Mouse (Mus musculus): ENCODE results near the gene Arpp19.

Arpp19 gene

GRCm38 (mm10) chr9:75037451-75038356, at the start of gene Arpp19:
Gene Arpp19, plus strand, starts transcription at chr9:75037614.
- peak; percentile 55 to 86 for DNase-seq (ENCODE audit: low spot score in 2 of 2)

GRCm38 (mm10) chr9:74988893-74989460, 48.4 kb upstream of the Arpp19 start:
- DNase-seq (ENCODE audit: low spot score in 2 of 2) = no peak

DNA sequence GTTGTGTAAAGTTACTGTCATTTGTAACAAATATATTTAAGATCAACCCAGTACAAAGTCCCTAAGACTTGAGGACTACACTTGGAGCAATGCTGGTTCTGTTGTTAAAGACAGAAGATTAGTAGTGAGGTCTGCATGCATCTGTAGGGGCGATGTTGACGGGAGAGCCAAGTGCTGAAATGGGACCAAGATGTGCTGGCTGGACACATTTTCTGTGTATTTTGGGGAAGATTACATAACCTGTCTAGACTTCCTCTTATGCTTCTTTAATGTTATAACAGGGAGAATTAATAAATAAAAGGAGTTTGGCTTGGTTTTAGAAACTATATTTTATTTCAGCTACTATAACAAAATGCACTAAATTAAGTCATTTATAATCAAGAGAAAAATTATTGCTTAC, 47.4 kb upstream of the Arpp19 start:
- DNase-seq (ENCODE audit: low spot score in 2 of 2) = no peak

DNA sequence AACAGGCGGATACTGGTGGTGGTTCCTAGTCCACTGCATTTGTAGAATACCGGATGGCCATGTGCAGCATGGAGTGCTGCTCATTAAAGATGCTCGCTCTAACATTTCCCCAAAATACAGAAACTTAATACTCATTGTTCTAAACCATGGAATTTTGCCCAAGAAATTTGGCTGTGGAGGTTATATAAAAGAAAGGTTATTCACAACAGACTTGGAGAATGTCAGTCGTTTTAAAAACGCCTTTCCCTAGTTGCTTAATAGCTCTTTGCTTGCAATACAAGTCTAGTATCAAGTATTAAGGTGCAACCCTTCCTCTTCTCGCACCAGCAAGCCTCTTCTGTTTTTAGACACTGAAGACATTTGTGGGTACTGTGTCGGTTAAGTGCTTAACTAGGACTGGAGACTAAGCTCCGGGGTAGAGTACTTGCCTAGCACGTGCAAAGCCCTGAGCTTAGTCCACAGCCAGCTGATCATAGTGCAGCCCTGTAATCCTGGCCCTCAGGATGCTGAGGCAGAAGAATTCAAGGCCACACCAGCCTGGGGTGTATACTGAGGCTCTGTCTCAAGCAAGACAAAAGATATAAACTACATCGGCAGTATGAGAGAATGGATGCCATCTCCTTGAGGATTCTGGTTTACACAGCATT, 42.7 kb upstream of the Arpp19 start:
- DNase-seq (ENCODE audit: low spot score in 2 of 2) = no peak

DNA sequence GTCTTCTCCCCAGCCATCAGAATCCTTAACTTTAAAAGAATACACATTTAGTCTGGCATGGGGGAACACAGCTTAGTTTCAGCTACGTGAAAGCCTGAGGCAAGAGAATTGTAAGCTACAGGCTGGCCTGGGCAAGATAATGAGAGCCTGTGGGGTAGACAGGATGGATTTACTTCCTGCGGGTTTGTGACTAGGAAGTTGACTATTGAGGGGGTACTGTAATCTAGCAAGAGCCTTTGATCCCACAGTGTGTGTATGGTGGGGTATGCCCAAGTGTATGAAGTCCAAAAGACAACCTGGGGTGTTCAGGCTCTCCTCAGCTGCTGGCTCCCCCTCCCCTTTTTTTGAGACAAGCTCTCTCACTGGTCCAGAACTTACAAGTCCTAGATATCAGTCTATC, 41.1 kb upstream of the Arpp19 start:
- DNase-seq (ENCODE audit: low spot score in 2 of 2) = no peak

DNA sequence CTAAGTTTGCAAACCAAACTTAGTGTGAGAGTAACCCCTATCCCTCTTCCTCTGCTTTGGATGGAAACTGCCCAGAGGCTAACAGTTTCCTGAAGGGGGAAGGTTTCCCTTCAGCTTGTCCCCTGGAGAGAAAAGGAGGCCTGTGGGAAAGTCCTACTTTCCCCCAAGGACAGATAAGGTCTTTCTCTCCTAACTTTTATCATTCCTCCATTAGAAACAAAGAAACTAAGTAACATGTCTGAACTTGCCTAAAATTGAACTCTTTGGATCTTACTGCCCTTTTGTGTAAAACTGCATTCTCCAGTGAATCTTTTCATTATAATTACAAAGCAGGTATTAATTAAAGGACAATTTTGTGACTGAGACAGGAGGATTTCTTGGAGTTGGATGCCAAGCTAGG, 39.4 kb upstream of the Arpp19 start:
- DNase-seq (ENCODE audit: low spot score in 2 of 2) = no peak

- no peak for DNase-seq (ENCODE audit: low spot score in 2 of 2)
These were observed 36.4 kb upstream of the Arpp19 start for GRCm38 (mm10) chr9:75001006-75001405.

DNA sequence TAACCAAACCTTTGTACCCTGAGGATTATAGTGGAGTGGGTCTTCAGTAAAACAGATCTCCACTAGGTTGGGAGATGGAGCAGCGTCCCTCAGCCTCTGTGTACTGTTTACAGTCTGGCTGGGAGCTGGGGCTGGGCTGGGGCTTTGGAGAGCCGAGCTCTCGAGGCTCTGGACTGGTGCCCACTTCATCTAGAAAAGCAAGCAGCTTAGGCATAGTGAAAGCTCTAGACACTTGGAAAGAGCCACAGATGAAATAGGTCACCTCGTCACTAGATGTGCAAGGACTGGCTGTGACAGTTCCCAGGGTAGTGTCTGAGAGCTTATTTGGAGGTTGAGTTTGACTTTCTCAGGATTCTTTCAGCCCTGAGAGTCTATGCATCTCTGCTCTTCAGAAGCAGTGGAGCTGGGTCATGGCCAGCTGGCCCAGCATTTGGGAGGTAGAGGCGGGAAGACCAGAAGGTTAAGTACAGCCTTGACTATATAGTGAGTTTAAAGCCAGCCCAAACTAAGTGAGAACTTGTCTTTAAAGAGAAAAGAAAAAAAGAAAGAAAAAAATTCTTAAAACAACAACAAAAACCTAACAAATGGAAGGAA, 35.7 kb upstream of the Arpp19 start:
- no peak for DNase-seq (ENCODE audit: low spot score in 2 of 2)

- no peak for DNase-seq (ENCODE audit: low spot score in 2 of 2)
These were observed 35.2 kb upstream of the Arpp19 start for GRCm38 (mm10) chr9:75002262-75002661.

- no peak for DNase-seq (ENCODE audit: low spot score in 2 of 2)
These were observed 33.2 kb upstream of the Arpp19 start for GRCm38 (mm10) chr9:75004203-75004602.

DNA sequence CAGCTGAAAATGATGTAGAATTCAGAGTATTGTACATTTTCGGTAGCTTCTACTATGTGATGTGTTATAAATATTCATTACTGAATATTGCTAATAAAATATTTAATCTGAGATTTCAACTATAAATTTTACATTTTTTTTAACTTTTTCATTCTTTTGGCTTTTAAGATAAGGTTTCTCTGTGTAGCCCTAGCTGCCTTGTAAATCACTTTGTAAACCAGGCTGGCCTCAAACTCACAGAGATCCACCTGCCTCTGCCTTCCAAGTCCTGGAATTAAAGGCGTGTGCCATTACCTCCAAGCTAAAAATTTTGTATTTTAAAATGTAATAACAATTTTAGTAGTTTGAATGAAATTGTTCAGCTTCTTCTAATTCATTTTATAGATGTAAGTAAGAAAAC, 20.8 kb upstream of the Arpp19 start:
- no peak for DNase-seq (ENCODE audit: low spot score in 2 of 2)

- no peak for DNase-seq (ENCODE audit: low spot score in 2 of 2)
These were observed 18.2 kb upstream of the Arpp19 start for GRCm38 (mm10) chr9:75019181-75019580.

DNA sequence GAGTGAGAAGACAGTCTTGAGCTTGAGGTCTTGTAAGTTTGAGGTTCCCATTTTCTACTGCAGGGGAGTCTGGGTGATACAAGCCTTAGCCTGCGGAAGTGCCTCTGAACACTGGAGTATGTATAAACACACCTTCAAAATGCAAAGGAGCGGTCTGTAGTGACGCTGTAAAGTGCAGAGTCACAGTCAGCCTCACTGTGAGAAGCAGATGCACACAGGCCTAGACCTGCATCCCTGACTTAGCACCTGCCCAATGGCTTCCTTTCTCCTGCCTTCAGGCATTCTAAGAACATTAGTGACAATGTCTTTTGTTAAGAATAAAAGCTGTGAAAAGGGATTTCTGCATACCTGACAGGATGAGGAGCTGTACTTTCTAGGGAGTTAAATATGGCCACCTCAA, 17.8 kb upstream of the Arpp19 start:
- DNase-seq (ENCODE audit: low spot score in 2 of 2) = no peak

DNA sequence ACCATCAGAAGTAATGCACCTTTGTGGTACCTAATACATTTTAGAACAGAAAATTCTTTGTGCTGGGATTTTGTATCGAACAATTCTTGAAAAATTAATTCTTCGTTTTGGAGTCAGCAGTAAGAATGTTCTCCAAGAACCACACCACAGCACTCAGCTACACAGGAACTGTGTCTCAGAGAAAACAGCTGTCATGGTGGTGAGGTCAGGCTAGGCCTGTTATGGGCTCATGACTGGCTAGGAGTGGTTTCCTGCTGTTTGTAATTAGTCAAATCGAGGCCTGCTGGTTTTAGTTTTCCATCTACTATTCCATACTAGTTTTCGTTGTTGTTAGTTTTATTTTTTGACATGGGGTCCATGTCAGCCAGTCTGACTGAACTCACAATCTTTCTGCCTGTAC, 16.9 kb upstream of the Arpp19 start:
- DNase-seq (ENCODE audit: low spot score in 2 of 2) = no peak

- no peak for DNase-seq (ENCODE audit: low spot score in 2 of 2)
These were observed 14.9 kb upstream of the Arpp19 start for GRCm38 (mm10) chr9:75022546-75022945.

DNA sequence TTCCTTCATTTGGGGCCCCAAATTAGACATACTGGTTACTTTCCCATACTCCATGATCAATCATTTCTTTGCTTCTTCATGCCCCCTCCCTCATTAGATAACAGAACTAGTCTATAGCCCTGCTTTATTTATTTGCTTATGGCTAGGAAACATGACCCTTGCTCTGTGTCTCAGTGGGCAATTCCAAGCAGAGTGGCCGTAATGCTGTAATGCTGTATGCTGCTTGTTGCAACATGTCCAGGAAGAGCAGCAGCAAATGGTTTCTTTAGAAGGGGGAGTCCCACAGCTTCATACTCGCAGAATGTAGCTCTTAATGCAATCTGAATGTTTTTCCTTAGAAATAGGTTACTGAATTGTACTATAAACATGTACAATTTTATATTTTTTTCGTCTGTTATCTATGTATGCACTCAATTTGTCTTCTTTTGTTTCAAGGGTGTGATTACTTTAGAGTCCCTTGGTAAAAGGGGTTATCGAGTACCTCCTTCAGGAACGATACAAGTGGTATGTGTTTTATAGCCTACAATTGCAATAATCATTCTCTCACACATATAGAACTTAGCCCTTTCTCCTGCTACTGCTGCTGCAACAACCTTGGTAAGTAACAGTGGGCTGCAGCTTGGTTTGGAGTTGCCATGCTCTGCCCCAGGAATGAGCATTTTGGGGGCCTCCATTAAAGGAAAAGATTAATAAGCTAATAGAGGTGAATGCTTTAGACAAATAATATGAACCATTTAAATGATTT, 14.1 kb upstream of the Arpp19 start:
- DNase-seq (ENCODE audit: low spot score in 2 of 2) = no peak

DNA sequence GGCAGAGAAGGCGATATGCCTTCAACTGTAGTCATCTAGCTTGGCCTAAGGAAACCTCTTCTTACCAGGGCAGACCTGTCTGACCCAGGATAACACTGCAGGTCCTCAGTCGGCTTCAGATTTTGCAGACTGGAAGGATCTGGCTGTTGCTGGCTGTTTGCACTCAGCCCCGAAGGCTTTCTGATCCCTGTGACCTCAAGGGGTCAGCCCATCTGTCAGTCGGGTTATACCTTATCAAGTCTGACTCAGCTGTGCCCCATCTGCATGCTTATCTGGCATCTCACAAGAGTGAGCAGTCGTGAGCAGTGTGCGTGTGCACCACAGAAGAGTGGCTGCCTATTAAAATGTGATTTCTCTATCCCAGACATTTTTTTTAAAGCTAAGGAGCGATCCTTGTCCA, 13.3 kb upstream of the Arpp19 start:
- no peak for DNase-seq (ENCODE audit: low spot score in 2 of 2)

- DNase-seq (ENCODE audit: low spot score in 2 of 2) = no peak
These were observed 11.7 kb upstream of the Arpp19 start for GRCm38 (mm10) chr9:75025689-75026088.

GRCm38 (mm10) chr9:75032408-75032807, 5.0 kb upstream of the Arpp19 start:
- DNase-seq (ENCODE audit: low spot score in 2 of 2) = no peak

GRCm38 (mm10) chr9:75033141-75033540, 4.3 kb upstream of the Arpp19 start:
- no peak for DNase-seq (ENCODE audit: low spot score in 2 of 2)

- no peak for DNase-seq (ENCODE audit: low spot score in 2 of 2)
These were observed 2.7 kb upstream of the Arpp19 start for GRCm38 (mm10) chr9:75034691-75035090.

DNA sequence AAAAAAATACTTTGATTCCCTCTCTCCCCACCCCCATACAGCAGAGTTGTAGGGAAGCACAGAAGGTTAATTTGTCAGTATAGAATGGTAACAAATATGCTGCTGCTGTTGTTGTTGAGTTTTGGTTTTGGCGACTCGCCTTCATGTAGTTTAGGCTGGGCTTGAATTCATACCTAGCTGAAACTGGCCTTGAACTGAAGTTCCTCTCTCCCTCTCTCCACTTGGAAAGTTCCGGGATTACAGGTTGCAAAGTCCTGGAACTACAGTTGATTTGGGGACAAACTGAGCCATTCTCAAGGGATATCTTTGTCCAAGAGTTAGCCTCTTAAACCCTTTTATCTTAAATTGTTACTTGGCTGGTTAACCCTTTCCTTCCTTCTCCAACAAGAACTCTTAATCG, 1.5 kb upstream of the Arpp19 start:
- no peak for DNase-seq (ENCODE audit: low spot score in 2 of 2)
